Mouse (Mus musculus): ENCODE measurements at regions not wholly inside any gene's neighbourhood (a gene's known extent, or its start where the extent isn't known, plus 50 kb on each side); places are given as distances from the start of the nearest gene placed in this dataset.

GRCm38 (mm10) chr14:48330965-48331622 is 114.8 kb upstream of the Tmem260 start:
- ATAC-seq (replicated peaks; ENCODE audit: poor library complexity, severe bottlenecking), result peak; percentile 83

GRCm38 (mm10) chr14:48331623-48332000 is 114.3 kb upstream of the Tmem260 start:
- no peak for ATAC-seq (replicated peaks; ENCODE audit: poor library complexity, severe bottlenecking)

GRCm38 (mm10) chr14:48332193-48332592 is 113.7 kb upstream of the Tmem260 start:
- no peak for ATAC-seq (replicated peaks; ENCODE audit: poor library complexity, severe bottlenecking)

GRCm38 (mm10) chr14:48332660-48333059 is 113.3 kb upstream of the Tmem260 start:
- ATAC-seq (replicated peaks; ENCODE audit: poor library complexity, severe bottlenecking), result no peak

- no peak for ATAC-seq (replicated peaks; ENCODE audit: poor library complexity, severe bottlenecking)
Measured at GRCm38 (mm10) chr14:48334106-48334809, 111.7 kb upstream of the Tmem260 start.

- ATAC-seq (replicated peaks; ENCODE audit: poor library complexity, severe bottlenecking), result 0 out of 2 replicates have a peak, but pooled peaks have one; percentile 22
Measured at GRCm38 (mm10) chr14:48339434-48339833, 106.5 kb upstream of the Tmem260 start.

- ATAC-seq (replicated peaks; ENCODE audit: poor library complexity, severe bottlenecking), result no peak
Measured at GRCm38 (mm10) chr14:48342944-48343343, 103.0 kb upstream of the Tmem260 start.

GRCm38 (mm10) chr14:48345956-48346355 is 100.0 kb upstream of the Tmem260 start:
- no peak for ATAC-seq (replicated peaks; ENCODE audit: poor library complexity, severe bottlenecking)

- ATAC-seq (replicated peaks; ENCODE audit: poor library complexity, severe bottlenecking), result no peak
Measured at GRCm38 (mm10) chr14:48349392-48350044, 96.4 kb upstream of the Tmem260 start.

GRCm38 (mm10) chr14:48351652-48352051 is 94.3 kb upstream of the Tmem260 start:
- no peak for ATAC-seq (replicated peaks; ENCODE audit: poor library complexity, severe bottlenecking)

- no peak for ATAC-seq (replicated peaks; ENCODE audit: poor library complexity, severe bottlenecking)
Measured at GRCm38 (mm10) chr14:48352825-48353224, 93.1 kb upstream of the Tmem260 start.

- no peak for ATAC-seq (replicated peaks; ENCODE audit: poor library complexity, severe bottlenecking)
Measured at GRCm38 (mm10) chr14:48354176-48354575, 91.7 kb upstream of the Tmem260 start.

- ATAC-seq (replicated peaks; ENCODE audit: poor library complexity, severe bottlenecking), result no peak
Measured at GRCm38 (mm10) chr14:48357441-48357840, 88.5 kb upstream of the Tmem260 start.

- no peak for ATAC-seq (replicated peaks; ENCODE audit: poor library complexity, severe bottlenecking)
Measured at GRCm38 (mm10) chr14:48358487-48359159, 87.3 kb upstream of the Tmem260 start.

- no peak for ATAC-seq (replicated peaks; ENCODE audit: poor library complexity, severe bottlenecking)
Measured at GRCm38 (mm10) chr14:48361820-48362219, 84.1 kb upstream of the Tmem260 start.

- peak; percentile 44; the same call in 1 of the 2 replicates for ATAC-seq (replicated peaks; ENCODE audit: poor library complexity, severe bottlenecking)
Measured at GRCm38 (mm10) chr14:48367006-48367405, 78.9 kb upstream of the Tmem260 start.

GRCm38 (mm10) chr14:48370322-48370721 is 75.6 kb upstream of the Tmem260 start:
- peak; percentile 50; the same call in 1 of the 2 replicates for ATAC-seq (replicated peaks; ENCODE audit: poor library complexity, severe bottlenecking)

- ATAC-seq (replicated peaks; ENCODE audit: poor library complexity, severe bottlenecking), result no peak
Measured at GRCm38 (mm10) chr14:48371766-48372165, 74.2 kb upstream of the Tmem260 start.

- ATAC-seq (replicated peaks; ENCODE audit: poor library complexity, severe bottlenecking), result no peak
Measured at GRCm38 (mm10) chr14:48376112-48376511, 69.8 kb upstream of the Tmem260 start.
